ENCODE assay signal across 27 mouse cellular contexts in the genomic region with DNA sequence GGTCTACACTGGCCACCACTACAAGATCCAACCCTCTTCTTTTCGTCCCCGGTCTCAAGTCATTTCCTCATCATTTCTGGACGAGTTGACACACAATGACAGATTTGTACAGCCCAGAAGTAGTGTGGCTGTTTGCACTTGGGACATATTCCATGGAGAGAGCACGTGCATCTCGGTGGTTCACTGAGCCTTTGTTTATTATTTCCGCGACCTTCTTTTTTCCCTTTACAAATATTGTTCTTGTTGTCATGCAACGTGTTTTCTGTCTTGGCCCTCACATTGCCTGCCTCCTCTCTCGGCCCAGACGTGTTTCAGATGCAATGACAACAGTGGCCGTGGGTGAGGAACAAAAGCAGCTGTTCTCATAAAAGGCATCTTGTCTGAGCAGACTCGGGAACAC. TPM values are rescaled to one million over a fixed set of nuclear protein-coding genes. Genes with fewer than 3 reads are reported as not detected.
A peak's percentile ranks its signal among the peaks of the same experiment; 100 is the strongest.
DNase-seq lines count a peak whose midpoint lies in the region; ATAC-seq and TF ChIP-seq lines count a peak whose summit lies in the region.
"Had no signal": no experiment of that assay in that cellular context is flagged by ENCODE, and none has a peak within 500 bp of the region (broad histone marks: within the 10 kb centered on the region; RNA-seq: fewer than 3 reads in every experiment).

No protein-coding gene starts in this region.

- H3K36me3 ChIP-seq in lung, embryonic 14.5 days (ENCODE audit: insufficient read depth), result no peaks in the 10 kb centered on the region
- no peaks in the 10 kb centered on the region for H3K36me3 ChIP-seq in lung, embryonic 16.5 days (ENCODE audit: control insufficient read depth, insufficient read depth, low read length)
- no peaks in the 10 kb centered on the region for H3K36me3 ChIP-seq in forebrain, embryonic 12.5 days (replicated peaks)
- no peaks in the 10 kb centered on the region for H3K36me3 ChIP-seq in kidney, embryonic 15.5 days
- H3K36me3 ChIP-seq: forebrain, embryonic 10.5 days; heart, embryonic 12.5 days; heart, embryonic 15.5 days; hindbrain, embryonic 10.5 days; hindbrain, embryonic 13.5 days had no signal

- WGBS in lung, embryonic 14.5 days, result 42% methylated on average over 12 of the region's 12 CpGs
- 58% methylated on average over 12 of the region's 12 CpGs for WGBS in lung, adult 2 months
- 48% methylated on average over 12 of the region's 12 CpGs for WGBS in lung, embryonic 16.5 days
- 85% methylated on average over 12 of the region's 12 CpGs for WGBS in forebrain, embryonic 12.5 days
- WGBS in kidney, embryonic 15.5 days, result 72% methylated on average over 12 of the region's 12 CpGs
- WGBS in cerebellum, adult 2 months, result 61% methylated on average over 12 of the region's 12 CpGs

- no peak overlapping the region for H3K4me2 ChIP-seq in lung, embryonic 14.5 days
- no peak overlapping the region for H3K4me2 ChIP-seq in lung, embryonic 16.5 days (ENCODE audit: low read depth, low read length)
- no peak overlapping the region for H3K4me2 ChIP-seq in forebrain, embryonic 12.5 days
- H3K4me2 ChIP-seq in kidney, embryonic 15.5 days, result no peak overlapping the region
- H3K4me2 ChIP-seq: heart, embryonic 12.5 days; heart, embryonic 15.5 days; hindbrain, embryonic 13.5 days had no signal

- TF ChIP-seq CTCF in lung, embryonic 14.5 days (IDR thresholded peaks at IDR 0.05; ENCODE audit: low read depth), result no peak
- no peak for TF ChIP-seq CTCF in lung, adult 2 months (IDR thresholded peaks at IDR 0.05; ENCODE audit: insufficient read depth, low read length)
- TF ChIP-seq CTCF in cerebellum, adult 2 months (IDR thresholded peaks at IDR 0.05; ENCODE audit: borderline replicate concordance, insufficient read depth, low read depth, low read length), result no peak

- TF ChIP-seq POLR2A in lung, adult 2 months (IDR thresholded peaks at IDR 0.05; ENCODE audit: borderline replicate concordance, extremely low read depth, low read depth, low read length), result no peak
- no peak for TF ChIP-seq POLR2A in cerebellum, adult 2 months (IDR thresholded peaks at IDR 0.05; ENCODE audit: borderline replicate concordance, insufficient read depth, low read length)

- ATAC-seq in lung, embryonic 14.5 days (ENCODE audit: insufficient read depth), result peak; percentile 86
- ATAC-seq in lung, embryonic 16.5 days (ENCODE audit: low read depth), result peak; percentile 93
- no peak for ATAC-seq in forebrain, embryonic 12.5 days (ENCODE audit: low FRiP score)
- ATAC-seq in kidney, embryonic 15.5 days (replicated peaks; ENCODE audit: low FRiP score), result no peak
- ATAC-seq: CD4-positive, CD25-positive, alpha-beta regulatory T cell, adult 4 months; forebrain, embryonic 14.5 days; forebrain, postnatal 0 days; hindbrain, embryonic 16.5 days had no signal

- H3K9ac ChIP-seq in lung, embryonic 14.5 days, result no peak overlapping the region
- H3K9ac ChIP-seq in lung, embryonic 16.5 days (ENCODE audit: low read length), result no peak overlapping the region
- no peak overlapping the region for H3K9ac ChIP-seq in forebrain, embryonic 12.5 days
- H3K9ac ChIP-seq in kidney, embryonic 15.5 days, result no peak overlapping the region
- H3K9ac ChIP-seq: forebrain, postnatal 0 days; heart, embryonic 12.5 days; heart, embryonic 15.5 days; hindbrain, embryonic 13.5 days had no signal

- no peak overlapping the region for H3K4me3 ChIP-seq in lung, embryonic 14.5 days (ENCODE audit: low read depth, low read length)
- H3K4me3 ChIP-seq in lung, adult 2 months (replicated peaks; ENCODE audit: extremely low read depth, low read depth, low read length), result no peak overlapping the region
- H3K4me3 ChIP-seq in lung, embryonic 16.5 days (ENCODE audit: low read length), result no peak overlapping the region
- no peak overlapping the region for H3K4me3 ChIP-seq in forebrain, embryonic 12.5 days (replicated peaks)
- no peak overlapping the region for H3K4me3 ChIP-seq in kidney, embryonic 15.5 days (replicated peaks)
- no peak overlapping the region for H3K4me3 ChIP-seq in cerebellum, adult 2 months (replicated peaks; ENCODE audit: insufficient read depth, low read depth, low read length)
- H3K4me3 ChIP-seq: forebrain, embryonic 10.5 days; gastrocnemius, adult 2 months; heart, adult 2 months; heart, embryonic 12.5 days; heart, embryonic 15.5 days; hindbrain, embryonic 10.5 days; hindbrain, embryonic 13.5 days had no signal

- H3K4me1 ChIP-seq in lung, embryonic 14.5 days (ENCODE audit: insufficient read depth), result no peaks in the 10 kb centered on the region
- no peaks in the 10 kb centered on the region for H3K4me1 ChIP-seq in lung, adult 2 months (ENCODE audit: control insufficient read depth, insufficient read depth, low read length)
- no peaks in the 10 kb centered on the region for H3K4me1 ChIP-seq in lung, embryonic 16.5 days (replicated peaks; ENCODE audit: control insufficient read depth, insufficient read depth, low read length)
- no peaks in the 10 kb centered on the region for H3K4me1 ChIP-seq in forebrain, embryonic 12.5 days
- H3K4me1 ChIP-seq in kidney, embryonic 15.5 days, result 0 out of 2 replicates have a peak, but pooled peaks cover 2% of the 10 kb centered on the region
- no peaks in the 10 kb centered on the region for H3K4me1 ChIP-seq in cerebellum, adult 2 months (ENCODE audit: control insufficient read depth, insufficient read depth, low read length)
- H3K4me1 ChIP-seq: forebrain, embryonic 10.5 days; heart, embryonic 12.5 days; heart, embryonic 15.5 days; hindbrain, embryonic 10.5 days; hindbrain, embryonic 13.5 days had no signal

- DNase-seq in lung, embryonic 14.5 days, result peak; percentile 83
- no peak for DNase-seq in lung, adult 2 months
- peak; percentile 31 for DNase-seq in lung, postnatal 14 days
- DNase-seq in lung, postnatal 4 days, result peak; percentile 34 to 73
- DNase-seq in cerebellum, adult 2 months, result no peak
- DNase-seq: adrenal gland, adult 2 months; adrenal gland, postnatal 25 days; cerebellum, adult 18-20 months; cerebellum, postnatal 14 days; forebrain, postnatal 0 days; gastrocnemius, adult 2 months; gastrocnemius, postnatal 14 days; heart, adult 2 months; heart, postnatal 10 days; heart, postnatal 36 days had no signal

- H3K27me3 ChIP-seq in lung, embryonic 14.5 days (ENCODE audit: insufficient read depth, low read length), result no peaks in the 10 kb centered on the region
- no peaks in the 10 kb centered on the region for H3K27me3 ChIP-seq in lung, embryonic 16.5 days (ENCODE audit: control insufficient read depth, insufficient read depth, low read depth, low read length)
- H3K27me3 ChIP-seq in forebrain, embryonic 12.5 days, result no peaks in the 10 kb centered on the region
- H3K27me3 ChIP-seq in kidney, embryonic 15.5 days, result no peaks in the 10 kb centered on the region
- H3K27me3 ChIP-seq in cerebellum, adult 2 months (ENCODE audit: control insufficient read depth, insufficient read depth, low read length), result no peaks in the 10 kb centered on the region
- H3K27me3 ChIP-seq: hindbrain, embryonic 13.5 days had no signal

- no peak overlapping the region for H3K27ac ChIP-seq in lung, embryonic 14.5 days (ENCODE audit: low read depth)
- peak overlapping the region; percentile 4; the same call in 1 of the 2 replicates for H3K27ac ChIP-seq in lung, embryonic 16.5 days (ENCODE audit: low read length)
- no peak overlapping the region for H3K27ac ChIP-seq in forebrain, embryonic 12.5 days
- H3K27ac ChIP-seq in kidney, embryonic 15.5 days, result no peak overlapping the region
- no peak overlapping the region for H3K27ac ChIP-seq in cerebellum, adult 2 months (ENCODE audit: insufficient read depth, low read length)
- H3K27ac ChIP-seq: forebrain, embryonic 10.5 days; gastrocnemius, adult 2 months; heart, adult 2 months; heart, embryonic 15.5 days; hindbrain, embryonic 10.5 days; hindbrain, embryonic 13.5 days had no signal

- H3K9me3 ChIP-seq in lung, embryonic 14.5 days (ENCODE audit: low read depth, low read length), result no peaks in the 10 kb centered on the region
- H3K9me3 ChIP-seq in lung, embryonic 16.5 days (ENCODE audit: control insufficient read depth, low read length), result no peaks in the 10 kb centered on the region
- no peaks in the 10 kb centered on the region for H3K9me3 ChIP-seq in forebrain, embryonic 12.5 days
- H3K9me3 ChIP-seq in kidney, embryonic 15.5 days (replicated peaks), result no peaks in the 10 kb centered on the region
- H3K9me3 ChIP-seq: forebrain, embryonic 10.5 days; heart, embryonic 12.5 days; heart, embryonic 15.5 days; hindbrain, embryonic 10.5 days; hindbrain, embryonic 13.5 days had no signal

RNA-seq across cellular contexts. Expression of a gene that starts 9.2 kb away (rescaled TPM):
- polyA plus RNA-seq in lung, embryonic 14.5 days (2014; fragmentation: Nextera tagmentation; extraction: Ambion mirVana), result 16.2 and 17.9 TPM in 2 replicates
- 13.4 and 14.6 TPM in 2 replicates for polyA plus RNA-seq in lung, adult 2 months (2012; rRNA removed)
- 18.9 and 19.5 TPM in 2 replicates for polyA plus RNA-seq in lung, embryonic 16.5 days (2015; fragmentation: Nextera tagmentation; extraction: Ambion mirVana)
- polyA plus RNA-seq in forebrain, embryonic 12.5 days (2016; fragmentation: Nextera tagmentation; extraction: Ambion mirVana), result 0.96 and 2.1 TPM in 2 replicates
- polyA plus RNA-seq in kidney, embryonic 15.5 days (2015; fragmentation: Nextera tagmentation; extraction: Ambion mirVana), result 26.0 and 27.9 TPM in 2 replicates
- polyA plus RNA-seq in cerebellum, adult 2 months (2012; rRNA removed), result 5.0 and 5.1 TPM in 2 replicates
- polyA plus RNA-seq: C2C12; CD4-positive, CD25-positive, alpha-beta regulatory T cell, adult 4 months had no signal

Comparison
In these comparisons a context has a peak if more than half of its experiments do, and no peak if none do; other contexts are left out.
1. DNase-seq: peak in lung, embryonic 14.5 days (single experiment), lung, postnatal 14 days (single experiment) and lung, postnatal 4 days (2 of 2); none in lung, adult 2 months (single experiment) and cerebellum, adult 2 months (0 of 2).
2. ATAC-seq: peak in lung, embryonic 14.5 days (single experiment) and lung, embryonic 16.5 days (single experiment); none in forebrain, embryonic 12.5 days (single experiment) and kidney, embryonic 15.5 days (single experiment).